Mouse (Mus musculus) spleen, adult 18-20 months (tissue): ENCODE measurements around the gene P4htm.
"Not testable (repeated sequence)": the region's sequence is repeated elsewhere in the genome, so short reads cannot be mapped to it uniquely, and the experiment has no call there.

Experiments used
- DNase-seq, 2 experiments: peaks; one replicate each; pipeline ENCODE4 v3.0.0; 2022; ENCODE audit warnings: mixed read lengths in 2 of 2

The P4htm gene

GRCm38 (mm10) chr9:108596998-108597764 lies at the start of gene P4htm:
P4htm (minus strand) TSS chr9:108597667.
- peak; percentile 26 to 64 for DNase-seq

GRCm38 (mm10) chr9:108639825-108640224 lies 42.4 kb upstream of the P4htm start:
- no peak for DNase-seq

- no peak for DNase-seq
Measured at GRCm38 (mm10) chr9:108635415-108635814, 37.9 kb upstream of the P4htm start.

GRCm38 (mm10) chr9:108633846-108634245 lies 36.4 kb upstream of the P4htm start:
- DNase-seq, result no peak

- DNase-seq, result no peak
Measured at GRCm38 (mm10) chr9:108632375-108632774, 34.9 kb upstream of the P4htm start.

- DNase-seq, result no peak
Measured at GRCm38 (mm10) chr9:108631631-108632256, 34.3 kb upstream of the P4htm start.

- DNase-seq, result no peak
Measured at GRCm38 (mm10) chr9:108630683-108631082, 33.2 kb upstream of the P4htm start.

GRCm38 (mm10) chr9:108628141-108628540 lies 30.7 kb upstream of the P4htm start:
- no peak for DNase-seq

GRCm38 (mm10) chr9:108626498-108626897 lies 29.0 kb upstream of the P4htm start:
- no peak for DNase-seq

- no peak for DNase-seq
Measured at GRCm38 (mm10) chr9:108617301-108617700, 19.8 kb upstream of the P4htm start.

- no peak for DNase-seq
Measured at GRCm38 (mm10) chr9:108611488-108611887, 14.0 kb upstream of the P4htm start.

- DNase-seq, result no peak
Measured at GRCm38 (mm10) chr9:108608889-108609288, 11.4 kb upstream of the P4htm start.

- not testable (repeated sequence) for DNase-seq
Measured at GRCm38 (mm10) chr9:108607929-108608328, 10.5 kb upstream of the P4htm start.

GRCm38 (mm10) chr9:108601986-108602385 lies 4.5 kb upstream of the P4htm start:
- DNase-seq, result no peak

- no peak for DNase-seq
Measured at GRCm38 (mm10) chr9:108600011-108600410, 2.5 kb upstream of the P4htm start.

- no peak for DNase-seq
Measured at GRCm38 (mm10) chr9:108599021-108599566, 1.6 kb upstream of the P4htm start.

- no peak for DNase-seq
Measured at GRCm38 (mm10) chr9:108594354-108594753, 3.1 kb downstream of the P4htm start.

- no peak for DNase-seq
Measured at GRCm38 (mm10) chr9:108591462-108591861, 6.0 kb downstream of the P4htm start.

GRCm38 (mm10) chr9:108589229-108589628 lies 8.2 kb downstream of the P4htm start:
- DNase-seq, result no peak

GRCm38 (mm10) chr9:108587571-108588180 lies 9.8 kb downstream of the P4htm start:
- DNase-seq, result no peak

GRCm38 (mm10) chr9:108579344-108579690 lies 18.1 kb downstream of the P4htm start:
- DNase-seq, result no peak

- peak; percentile 81 to 90 for DNase-seq
Measured at GRCm38 (mm10) chr9:108578545-108579343, 18.7 kb downstream of the P4htm start, which contains the start of gene Wdr6. Wdr6 (minus strand) TSS chr9:108578739.
